Mouse (Mus musculus) urinary bladder, postnatal 25 days (tissue): ENCODE results near the gene Cort.
"Not testable (repeated sequence)": the region's sequence is repeated elsewhere in the genome, so short reads cannot be mapped to it uniquely, and the experiment has no call there.

Source experiments
- DNase-seq: peaks from one replicate; pipeline ENCODE4 v3.0.0; 2022; ENCODE audit warnings: low spot score

Gene Cort

DNA sequence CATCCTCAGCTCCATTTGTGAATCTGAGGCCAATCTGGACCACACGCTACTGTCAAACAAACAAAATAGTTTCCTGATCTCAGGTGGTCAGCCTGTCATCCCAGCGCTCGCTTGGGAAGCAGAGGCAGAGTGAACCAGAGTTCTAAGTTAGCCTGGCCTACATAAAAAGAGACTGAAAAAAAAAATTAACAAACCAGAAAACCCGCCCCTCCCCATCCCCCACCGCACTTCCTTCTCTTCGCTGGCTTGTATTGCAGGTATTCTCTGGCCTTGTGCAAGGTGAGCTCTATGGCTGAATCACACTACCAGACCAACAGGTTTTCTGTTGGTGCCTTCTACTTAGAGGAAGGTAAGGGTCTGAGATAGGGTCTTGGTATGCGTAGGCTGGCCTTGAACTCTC lies 21.0 kb upstream of the Cort start:
- DNase-seq, result no peak

GRCm38 (mm10) chr4:149145151-149145550 lies 18.6 kb upstream of the Cort start:
- no peak for DNase-seq

DNA sequence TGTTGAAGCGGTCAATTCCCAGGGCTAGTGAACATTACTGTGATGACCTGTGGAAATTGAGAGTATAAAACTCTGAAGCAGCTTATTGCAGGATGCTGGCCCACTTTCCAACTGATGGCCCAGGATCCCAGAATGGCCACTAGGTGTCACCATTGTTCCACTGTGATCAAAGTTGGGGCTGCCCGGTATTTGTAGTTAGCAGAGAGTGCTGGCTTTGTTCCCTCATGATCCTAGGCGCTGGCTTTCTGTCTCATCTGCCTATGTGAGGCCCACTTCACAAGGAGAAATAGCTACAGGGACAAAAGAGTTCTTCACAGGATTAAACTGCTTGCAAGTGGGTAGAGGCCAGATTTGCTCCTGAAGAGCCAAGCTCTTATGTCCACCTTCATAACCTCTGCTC lies 17.9 kb upstream of the Cort start:
- peak; percentile 69 for DNase-seq

- no peak for DNase-seq
Measured at GRCm38 (mm10) chr4:149143594-149143993, 17.0 kb upstream of the Cort start.

- DNase-seq, result no peak
Measured at GRCm38 (mm10) chr4:149138515-149138914, 12.0 kb upstream of the Cort start.

DNA sequence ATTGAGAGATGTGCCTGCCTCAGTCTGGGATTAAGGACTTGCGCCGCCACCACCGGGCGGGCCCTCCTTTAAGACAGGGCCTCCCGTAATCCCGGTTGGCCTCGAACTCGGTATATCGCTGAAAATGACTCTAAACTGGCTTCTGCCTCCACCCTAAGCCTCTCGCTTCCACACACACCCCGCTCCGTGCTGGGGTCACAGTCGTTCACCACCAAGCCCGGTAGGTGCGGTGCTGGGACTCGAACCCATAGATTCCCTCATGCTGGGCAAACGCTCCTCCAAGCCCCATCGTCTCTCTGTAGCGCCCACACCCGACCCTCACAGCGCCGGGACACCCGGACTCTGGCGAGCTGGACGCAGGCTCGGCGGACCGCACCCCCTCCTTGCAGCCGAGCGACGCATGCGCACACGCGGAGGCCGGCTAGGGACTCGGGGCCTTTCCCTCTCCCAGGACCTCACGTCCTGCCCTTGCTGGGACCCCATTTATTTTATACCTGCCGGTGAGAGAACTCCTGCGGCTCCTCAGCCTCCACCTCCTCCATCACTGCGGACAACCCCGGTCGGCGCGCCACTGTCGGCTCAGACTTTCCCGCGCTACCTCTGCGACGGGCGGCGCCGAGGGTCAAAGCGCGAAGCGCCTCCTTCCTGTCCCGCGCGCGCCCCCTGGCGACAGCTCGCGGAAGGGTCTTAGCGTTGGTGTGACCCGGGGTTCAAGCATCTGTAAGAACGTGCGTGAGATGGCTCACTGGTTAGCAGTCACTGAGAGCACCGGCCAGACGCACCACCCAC lies 10.6 kb upstream of the Cort start, which contains the start of gene Cenps:
TSS of gene Cenps (minus strand) at position 648 of the 789 bp plus-strand sequence.
- peak; percentile 93 for DNase-seq

GRCm38 (mm10) chr4:149136116-149136850 lies 9.7 kb upstream of the Cort start:
- DNase-seq, result no peak

GRCm38 (mm10) chr4:149133395-149133794 lies 6.8 kb upstream of the Cort start:
- no peak for DNase-seq

DNA sequence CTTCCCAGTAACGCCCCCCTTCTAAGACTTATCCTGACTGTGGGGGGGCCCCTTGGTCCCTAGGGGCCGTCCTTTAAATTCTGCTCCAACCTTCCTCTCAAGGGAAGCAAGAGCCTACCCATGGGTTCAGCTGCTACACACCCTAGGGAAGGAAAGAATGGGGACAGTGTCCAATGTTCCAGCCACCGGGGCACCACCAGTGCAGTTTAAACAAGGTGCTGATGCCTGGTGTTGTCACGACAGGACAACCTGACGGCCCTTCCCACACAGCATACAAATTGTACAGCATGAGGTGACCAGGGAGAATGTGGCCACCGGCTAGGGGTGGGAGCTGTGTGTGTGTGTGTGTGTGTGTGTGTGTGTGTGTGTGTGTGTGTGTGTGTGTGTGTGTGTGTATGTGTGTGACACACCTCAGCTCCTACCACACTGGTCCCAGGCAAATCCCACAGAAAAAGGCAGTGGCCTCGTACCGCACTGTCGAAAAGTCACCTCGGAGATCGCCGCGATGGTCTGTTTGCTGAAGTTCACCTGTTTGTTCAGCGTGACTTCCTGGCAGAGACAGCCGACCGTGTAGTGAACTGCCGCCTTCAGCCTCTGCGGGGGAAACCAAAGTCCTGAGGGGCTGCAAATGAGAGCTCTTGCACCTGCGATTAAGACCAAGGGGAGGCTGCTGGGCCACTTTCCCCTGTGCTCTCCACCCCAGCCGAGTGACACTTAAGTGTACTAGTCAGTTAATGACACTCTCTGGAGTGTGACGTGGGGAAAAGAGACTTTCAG lies 5.4 kb upstream of the Cort start:
- DNase-seq, result no peak

GRCm38 (mm10) chr4:149131021-149131752 lies 4.6 kb upstream of the Cort start:
- no peak for DNase-seq

DNA sequence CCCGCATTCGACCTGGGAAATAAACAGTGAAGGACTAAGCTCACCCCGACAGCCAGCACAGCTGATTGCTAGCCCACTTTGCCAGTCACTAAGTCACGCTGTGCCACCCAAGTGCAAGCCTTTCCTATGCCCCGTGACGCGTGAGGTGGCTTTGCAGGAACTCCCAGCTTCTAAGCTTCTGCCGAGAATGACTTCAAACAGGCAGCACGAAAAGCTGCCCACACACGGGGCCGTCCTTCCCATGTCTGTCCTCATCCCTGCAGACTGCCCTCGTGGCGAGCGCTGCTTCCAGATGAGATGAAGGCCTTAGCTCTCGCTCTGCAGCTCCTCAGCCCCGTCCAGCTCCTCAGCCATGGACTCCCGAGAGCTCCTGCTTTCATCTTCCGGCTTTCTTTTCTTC lies 1.9 kb upstream of the Cort start:
- DNase-seq, result no peak

DNA sequence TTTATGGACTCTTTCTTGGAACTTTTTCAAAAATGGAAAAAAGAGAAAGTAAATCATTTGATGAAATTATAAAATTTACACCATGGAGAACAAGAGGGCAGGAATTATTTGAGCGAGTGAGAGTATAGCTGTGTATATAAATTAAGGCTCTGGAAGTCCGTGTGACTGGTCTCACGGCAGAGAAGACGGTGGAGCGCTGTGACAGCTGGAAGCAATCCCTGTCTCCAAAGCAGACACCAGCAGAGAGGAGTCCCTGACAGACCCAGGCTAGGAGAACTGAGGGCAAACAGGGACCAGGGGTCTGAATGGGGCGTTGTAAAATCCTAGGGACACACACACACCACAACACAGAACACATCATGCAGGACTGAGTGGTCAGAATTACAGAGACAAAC lies 451 bp downstream of the Cort start:
- no peak for DNase-seq

GRCm38 (mm10) chr4:149125341-149126114 lies 1.0 kb downstream of the Cort start:
- DNase-seq, result no peak

DNA sequence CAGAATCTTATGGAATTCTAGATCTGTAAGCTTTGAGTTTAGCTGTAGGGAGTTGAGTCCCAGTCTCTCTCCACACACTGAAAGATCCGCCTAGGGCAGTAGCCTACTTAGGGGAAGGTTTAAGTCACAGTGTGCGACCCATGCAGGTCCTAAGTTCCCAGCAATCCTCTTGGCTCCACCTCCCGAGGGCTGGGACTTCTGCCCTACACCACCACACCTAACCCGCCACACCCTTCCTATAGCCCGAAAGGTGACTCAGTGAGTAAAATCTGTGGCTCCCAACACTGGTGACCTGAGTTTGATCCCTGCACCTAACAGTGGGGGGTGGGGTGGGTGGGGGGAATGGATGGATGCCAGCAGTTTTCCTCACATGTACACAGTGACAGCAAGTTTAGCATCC lies 3.1 kb downstream of the Cort start:
- DNase-seq, result no peak

DNA sequence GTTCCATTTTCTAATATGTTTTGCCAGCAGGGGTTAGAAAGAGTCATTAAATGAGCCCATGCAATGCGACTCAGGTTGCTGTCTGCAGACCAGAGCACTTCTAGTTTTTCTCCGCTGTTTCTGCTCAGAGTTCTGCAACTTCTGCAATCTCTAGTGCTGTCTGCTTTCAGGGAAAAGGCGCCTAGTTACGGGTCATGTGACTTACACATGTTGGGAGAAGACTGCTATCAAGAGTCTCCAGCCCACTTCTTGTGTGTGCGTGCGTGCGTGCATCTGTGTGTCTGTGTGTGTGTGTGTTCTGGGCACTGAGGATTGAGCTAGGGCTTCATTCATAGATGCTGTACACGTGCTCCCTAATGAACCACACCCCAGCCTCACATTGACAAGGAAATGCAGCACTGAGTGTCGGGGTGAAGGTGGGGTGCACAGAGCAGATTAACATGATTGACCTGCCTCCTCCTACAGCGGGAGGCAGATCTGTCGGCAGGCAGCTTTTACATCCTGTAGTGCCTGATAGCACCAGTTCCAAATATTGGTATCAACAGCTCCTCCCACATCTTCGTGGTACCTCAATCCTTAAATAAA lies 6.5 kb downstream of the Cort start:
- not testable (repeated sequence) for DNase-seq

- DNase-seq, result peak; percentile 88
Measured at GRCm38 (mm10) chr4:149103875-149104561, 22.5 kb downstream of the Cort start, which contains the start of gene Dffa. Gene Dffa, plus strand, starts transcription at chr4:149104146.

GRCm38 (mm10) chr4:149101456-149101855 lies 25.1 kb downstream of the Cort start:
- no peak for DNase-seq

- DNase-seq, result not testable (repeated sequence)
Measured at GRCm38 (mm10) chr4:149100449-149100848, 26.1 kb downstream of the Cort start.

- peak; percentile 86 for DNase-seq
Measured at GRCm38 (mm10) chr4:149099369-149100017, 27.1 kb downstream of the Cort start, which contains the start of gene Pex14. Gene Pex14, minus strand, starts transcription at chr4:149099876.
